Mouse (Mus musculus) MEL (cell line): ENCODE measurements around the gene Rrp12. TPM values are rescaled to one million over a fixed set of nuclear protein-coding genes. Genes with fewer than 3 reads are reported as not detected.
A peak's percentile ranks its signal among the peaks of the same experiment; 100 is the strongest.

Experiments used
- DNase-seq: peaks from one replicate; pipeline ENCODE4 v3.0.0; 2011; ENCODE audit warnings: low read depth, low spot score
- H3K27ac ChIP-seq: 2 replicates; pipeline ENCODE4 v1.5.1; 2012; ENCODE audit warnings: low read depth, mild to moderate bottlenecking, control low read depth, low read length, moderate library complexity; ENCODE audit not compliant: control insufficient read depth
- H3K27me3 ChIP-seq, 2 experiments: fragments of 150-350 bp in 1 of 2; sonication (generic) in 1 of 2; 2 replicates each; pipeline ENCODE4 v1.6.1; 2012; ENCODE audit warnings: low read length in 2 of 2, mild to moderate bottlenecking in 2 of 2, improper control_type of control experiment in 1 of 2, moderate library complexity in 1 of 2; ENCODE audit not compliant: insufficient read depth in 2 of 2, control insufficient read depth in 1 of 2
- H3K36me3 ChIP-seq, 2 experiments: 2 replicates each; pipeline ENCODE4 v1.6.1; 2012 to 2014; ENCODE audit warnings: low read length in 2 of 2, improper control_type of control experiment in 1 of 2, inconsistent platforms in 1 of 2, mild to moderate bottlenecking in 1 of 2; ENCODE audit not compliant: insufficient read depth in 2 of 2, control insufficient read depth in 1 of 2
- H3K4me1 ChIP-seq, 2 experiments: fragments of 150-350 bp in 1 of 2; sonication (generic) in 1 of 2; 2 replicates each; pipeline ENCODE4 v1.6.1; 2012; ENCODE audit warnings: low read length in 2 of 2, improper control_type of control experiment in 1 of 2, mild to moderate bottlenecking in 1 of 2; ENCODE audit not compliant: insufficient read depth in 2 of 2, control insufficient read depth in 1 of 2
- H3K4me3 ChIP-seq, 2 experiments: fragments of 150-350 bp in 1 of 2; sonication (generic) in 1 of 2; 2 replicates each; pipeline ENCODE4 v1.5.1; 2012; ENCODE audit warnings: low read depth in 2 of 2, low read length in 2 of 2, mild to moderate bottlenecking in 2 of 2, moderate library complexity in 2 of 2, control low read depth in 1 of 2, improper control_type of control experiment in 1 of 2; ENCODE audit not compliant: control insufficient read depth in 1 of 2, insufficient read depth in 1 of 2
- H3K79me2 ChIP-seq: 2 replicates; pipeline ENCODE4 v1.6.1; 2012; ENCODE audit warnings: mild to moderate bottlenecking, low read length, moderate library complexity; ENCODE audit not compliant: control insufficient read depth, poor library complexity, insufficient read depth
- H3K9ac ChIP-seq: 2 replicates; pipeline ENCODE4 v1.6.1; 2012; ENCODE audit warnings: low read depth, mild to moderate bottlenecking, control low read depth, low read length, moderate library complexity; ENCODE audit not compliant: control insufficient read depth, poor library complexity, severe bottlenecking
- H3K9me3 ChIP-seq: fragments of 150-350 bp; sonication (generic); replicated peaks from 2 replicates; pipeline ENCODE4 v1.6.1; 2012; ENCODE audit warnings: mild to moderate bottlenecking, low read length, improper control_type of control experiment, moderate library complexity; ENCODE audit not compliant: insufficient read depth
- BHLHE40 ChIP-seq: IDR thresholded peaks from 2 replicates; pipeline ENCODE4 v1.6.1; 2012; ENCODE audit warnings: low read depth, mild to moderate bottlenecking, inconsistent platforms, low read length, improper control_type of control experiment, borderline replicate concordance
- CHD1 ChIP-seq: IDR thresholded peaks from 2 replicates; pipeline ENCODE4 v1.6.1; 2012; ENCODE audit warnings: low read depth, mild to moderate bottlenecking, inconsistent platforms, low read length, improper control_type of control experiment
- CHD2 ChIP-seq: IDR thresholded peaks from 2 replicates; pipeline ENCODE4 v1.6.1; 2011; ENCODE audit warnings: low read length, improper control_type of control experiment
- CTCF ChIP-seq, 3 experiments: IDR thresholded peaks in 2 of 3; conservative IDR thresholded peaks in 1 of 3; 2 replicates each; pipeline ENCODE4 v1.5.1; 2011 to 2012; ENCODE audit warnings: low read length in 3 of 3, low read depth in 2 of 3, mild to moderate bottlenecking in 2 of 3, improper control_type of control experiment in 1 of 3, inconsistent platforms in 1 of 3, mixed read lengths in 1 of 3, moderate library complexity in 1 of 3; ENCODE audit not compliant: control insufficient read depth in 1 of 3, insufficient read depth in 1 of 3, poor library complexity in 1 of 3, severe bottlenecking in 1 of 3
- E2F4 ChIP-seq: IDR thresholded peaks from 2 replicates; pipeline ENCODE4 v1.6.1; 2011; ENCODE audit warnings: low read depth, low read length, improper control_type of control experiment, borderline replicate concordance
- ELF1 ChIP-seq: IDR thresholded peaks from 2 replicates; pipeline ENCODE4 v1.6.1; 2014; ENCODE audit warnings: low read depth, mild to moderate bottlenecking, inconsistent platforms, low read length, improper control_type of control experiment, moderate library complexity
- EP300 ChIP-seq, 2 experiments: IDR thresholded peaks; 2 replicates each; pipeline ENCODE4 v1.6.1; 2011; ENCODE audit warnings: improper control_type of control experiment in 2 of 2, low read length in 2 of 2, low read depth in 1 of 2, mild to moderate bottlenecking in 1 of 2
- ETS1 ChIP-seq: IDR thresholded peaks from 2 replicates; pipeline ENCODE4 v1.6.1; 2012; ENCODE audit warnings: low read depth, mild to moderate bottlenecking, inconsistent platforms, low read length, improper control_type of control experiment, moderate library complexity
- GABPA ChIP-seq: IDR thresholded peaks from 2 replicates; pipeline ENCODE4 v1.6.1; 2012; ENCODE audit warnings: low read depth, mild to moderate bottlenecking, inconsistent platforms, low read length, improper control_type of control experiment, moderate library complexity
- GATA1 ChIP-seq: IDR thresholded peaks from 2 replicates; pipeline ENCODE4 v1.6.1; 2011; ENCODE audit warnings: low read depth, low read length, improper control_type of control experiment
- HCFC1 ChIP-seq: IDR thresholded peaks from 2 replicates; pipeline ENCODE4 v1.6.1; 2012; ENCODE audit warnings: low read depth, mild to moderate bottlenecking, inconsistent platforms, low read length, improper control_type of control experiment, moderate library complexity
- JUND ChIP-seq: IDR thresholded peaks from 2 replicates; pipeline ENCODE4 v1.6.1; 2011; ENCODE audit warnings: low read depth, mild to moderate bottlenecking, improper control_type of control experiment, low read length
- KAT2A ChIP-seq: conservative IDR thresholded peaks from 2 replicates; pipeline ENCODE4 v1.6.1; 2012; ENCODE audit warnings: low read depth, low read length, improper control_type of control experiment, inconsistent platforms
- MAFK ChIP-seq: IDR thresholded peaks from 2 replicates; pipeline ENCODE4 v1.6.1; 2011; ENCODE audit warnings: low read depth, mild to moderate bottlenecking, low read length, improper control_type of control experiment, borderline replicate concordance
- MAX ChIP-seq: IDR thresholded peaks from 2 replicates; pipeline ENCODE4 v1.6.1; 2011; ENCODE audit warnings: low read length, improper control_type of control experiment
- MAZ ChIP-seq: IDR thresholded peaks from 2 replicates; pipeline ENCODE4 v1.6.1; 2012; ENCODE audit warnings: low read depth, mild to moderate bottlenecking, inconsistent platforms, low read length, improper control_type of control experiment
- MEF2A ChIP-seq: IDR thresholded peaks from 2 replicates; pipeline ENCODE4 v1.6.1; 2014; ENCODE audit warnings: low read depth, mild to moderate bottlenecking, inconsistent platforms, low read length, improper control_type of control experiment; ENCODE audit not compliant: poor library complexity, insufficient replicate concordance, severe bottlenecking; ENCODE audit errors: extremely low read depth
- MXI1 ChIP-seq: IDR thresholded peaks from 2 replicates; pipeline ENCODE4 v1.6.1; 2011; ENCODE audit warnings: mild to moderate bottlenecking, low read depth, low read length, improper control_type of control experiment
- MYB ChIP-seq: IDR thresholded peaks from 2 replicates; pipeline ENCODE4 v1.6.1; 2011; ENCODE audit warnings: mild to moderate bottlenecking, low read depth, low read length, improper control_type of control experiment
- MYC ChIP-seq: IDR thresholded peaks from 2 replicates; pipeline ENCODE4 v1.6.1; 2011; ENCODE audit warnings: low read depth, mild to moderate bottlenecking, low read length, improper control_type of control experiment, moderate library complexity
- NELFE ChIP-seq: IDR thresholded peaks from 2 replicates; pipeline ENCODE4 v1.6.1; 2011; ENCODE audit warnings: low read depth, low read length, improper control_type of control experiment
- NRF1 ChIP-seq: IDR thresholded peaks from 2 replicates; pipeline ENCODE4 v1.6.1; 2014; ENCODE audit warnings: low read depth, mild to moderate bottlenecking, inconsistent platforms, low read length, improper control_type of control experiment, moderate library complexity; ENCODE audit not compliant: poor library complexity, insufficient read depth, severe bottlenecking
- POLR2A ChIP-seq, 2 experiments: IDR thresholded peaks; 2 replicates each; pipeline ENCODE4 v1.6.1; 2011 to 2012; ENCODE audit warnings: low read length in 2 of 2, mild to moderate bottlenecking in 2 of 2, control low read depth in 1 of 2, improper control_type of control experiment in 1 of 2, low read depth in 1 of 2, moderate library complexity in 1 of 2; ENCODE audit not compliant: control insufficient read depth in 1 of 2, insufficient read depth in 1 of 2, poor library complexity in 1 of 2
- POLR2AphosphoS2 ChIP-seq: IDR thresholded peaks from 2 replicates; pipeline ENCODE4 v1.6.1; 2011; ENCODE audit warnings: low read length, improper control_type of control experiment
- POLR2AphosphoS5 ChIP-seq: IDR thresholded peaks from 2 replicates; pipeline ENCODE4 v1.6.1; 2012; ENCODE audit warnings: low read depth, borderline replicate concordance, mild to moderate bottlenecking, inconsistent platforms, low read length, moderate library complexity, mixed read lengths
- RCOR1 ChIP-seq: IDR thresholded peaks from 2 replicates; pipeline ENCODE4 v1.6.1; 2012; ENCODE audit warnings: low read depth, mild to moderate bottlenecking, inconsistent platforms, low read length, improper control_type of control experiment
- SIN3A ChIP-seq: IDR thresholded peaks from 2 replicates; pipeline ENCODE4 v1.6.1; 2012; ENCODE audit warnings: low read length, improper control_type of control experiment, inconsistent platforms
- SMC3 ChIP-seq: IDR thresholded peaks from 2 replicates; pipeline ENCODE4 v1.6.1; 2011; ENCODE audit warnings: low read depth, low read length, improper control_type of control experiment
- TAL1 ChIP-seq: IDR thresholded peaks from 2 replicates; pipeline ENCODE4 v1.6.1; 2012; ENCODE audit warnings: mild to moderate bottlenecking, inconsistent platforms, low read length, moderate library complexity, mixed read lengths
- TBP ChIP-seq: IDR thresholded peaks from 2 replicates; pipeline ENCODE4 v1.8.0; 2011; ENCODE audit warnings: low read depth, low read length, improper control_type of control experiment
- TCF12 ChIP-seq: IDR thresholded peaks from 2 replicates; pipeline ENCODE4 v1.6.1; 2014; ENCODE audit warnings: low read depth, mild to moderate bottlenecking, inconsistent platforms, low read length, improper control_type of control experiment, moderate library complexity
- UBTF ChIP-seq: IDR thresholded peaks from 2 replicates; pipeline ENCODE4 v1.6.1; 2012; ENCODE audit warnings: low read depth, mild to moderate bottlenecking, inconsistent platforms, low read length, improper control_type of control experiment, moderate library complexity, borderline replicate concordance; ENCODE audit not compliant: insufficient read depth
- USF1 ChIP-seq: IDR thresholded peaks from 2 replicates; pipeline ENCODE4 v1.6.1; 2014; ENCODE audit warnings: low read depth, mild to moderate bottlenecking, inconsistent platforms, low read length, improper control_type of control experiment, moderate library complexity
- ZC3H11A ChIP-seq: IDR thresholded peaks from 2 replicates; pipeline ENCODE4 v1.6.1; 2012; ENCODE audit warnings: low read depth, mild to moderate bottlenecking, inconsistent platforms, low read length, improper control_type of control experiment
- ZKSCAN1 ChIP-seq: IDR thresholded peaks from 2 replicates; pipeline ENCODE4 v1.6.1; 2012; ENCODE audit warnings: low read depth, mild to moderate bottlenecking, inconsistent platforms, low read length, improper control_type of control experiment, moderate library complexity
- ZMIZ1 ChIP-seq: IDR thresholded peaks from 2 replicates; pipeline ENCODE4 v1.6.1; 2012; ENCODE audit warnings: low read depth, mild to moderate bottlenecking, inconsistent platforms, low read length, improper control_type of control experiment, moderate library complexity
- ZNF384 ChIP-seq: IDR thresholded peaks from 2 replicates; pipeline ENCODE4 v1.6.1; 2012; ENCODE audit warnings: low read depth, mild to moderate bottlenecking, inconsistent platforms, low read length, improper control_type of control experiment
- polyA plus RNA-seq, 2 experiments: library from polyadenylated mRNA; stranded (reverse) in 1 of 2; unstranded in 1 of 2; fragments of >175 nt in 1 of 2; fragments of >200 nt in 1 of 2; gene quantifications; 2 replicates each; pipeline versions ENCODE4 v1.2.1 to v1.2.4; 2012; ENCODE audit warnings: low replicate concordance in 2 of 2, low read depth in 1 of 2; ENCODE audit not compliant: insufficient read length in 2 of 2, insufficient read depth in 1 of 2, missing spikeins in 1 of 2
- total RNA-seq: library from RNA; depleted of rRNA; stranded (reverse); fragments of 300-350 nt; gene quantifications from 2 replicates; pipeline ENCODE4 v1.2.3, GENCODE M21; 2012

Rrp12 gene
- total and polyA plus RNA-seq, 3 experiments = 44.5 to 134 (median 106) TPM

- peaks cover 12% of the 10 kb centered on the region for H3K79me2 ChIP-seq
- H3K9me3 ChIP-seq = no peaks in the 10 kb centered on the region
- H3K4me1 ChIP-seq = peaks cover 29 to 61% of the 10 kb centered on the region in 2 experiments
- H3K27me3 ChIP-seq = no peaks in the 10 kb centered on the region
- peaks cover 0 to 57% of the 10 kb centered on the region in 2 experiments; a peak in 2 of 4 replicates for H3K36me3 ChIP-seq
- peak overlapping the region; percentile 57 for H3K9ac ChIP-seq
- DNase-seq = peak; percentile 74
- peak overlapping the region; percentile 26 to 53 for H3K4me3 ChIP-seq
- peak overlapping the region; percentile 94 for H3K27ac ChIP-seq
- no peak for TF ChIP-seq NRF1
- no peak for TF ChIP-seq ZNF384
- no peak for TF ChIP-seq GABPA
- no peak for TF ChIP-seq ZKSCAN1
- 0 out of 2 replicates have a peak, but pooled peaks have one; percentile 14 for TF ChIP-seq MAFK
- TF ChIP-seq CHD2 = no peak
- TF ChIP-seq SIN3A = no peak
- no peak for TF ChIP-seq BHLHE40
- no peak for TF ChIP-seq MYC
- no peak for TF ChIP-seq RCOR1
- no peak; the same call in 1 of the 2 replicates for TF ChIP-seq POLR2AphosphoS2
- TF ChIP-seq POLR2A (IDR thresholded peaks at IDR 0.05; ENCODE audit: control insufficient read depth in 1 of 2, insufficient read depth in 1 of 2, low read depth in 1 of 2, low read length in 2 of 2, poor library complexity in 1 of 2) = peak in 1 of 2 experiments; percentile 64; a peak in 2 of 4 replicates
- no peak for TF ChIP-seq CTCF (IDR thresholded peaks at IDR 0.05 in 2 of 3, conservative IDR thresholded peaks at IDR 0.05 in 1 of 3; ENCODE audit: control insufficient read depth in 1 of 3, insufficient read depth in 1 of 3, low read depth in 2 of 3, low read length in 3 of 3, poor library complexity in 1 of 3, severe bottlenecking in 1 of 3)
- no peak for TF ChIP-seq CHD1
- no peak for TF ChIP-seq MYB
- no peak for TF ChIP-seq POLR2AphosphoS5
- no peak for TF ChIP-seq JUND
- TF ChIP-seq MAX = 0 out of 2 replicates have a peak, but pooled peaks have one; percentile 36
- TF ChIP-seq ETS1 = no peak
- TF ChIP-seq GATA1 = no peak
- peak; percentile 93 for TF ChIP-seq ZMIZ1
- TF ChIP-seq KAT2A = no peak
- 0 out of 2 replicates have a peak, but pooled peaks have one; percentile 12 for TF ChIP-seq USF1
- TF ChIP-seq NELFE = peak; percentile 71
- 0 out of 2 replicates have a peak, but pooled peaks have one; percentile 59 for TF ChIP-seq MAZ
- TF ChIP-seq TBP = peak; percentile 93
- peak; percentile 43; the same call in 1 of the 2 replicates for TF ChIP-seq HCFC1
- peak; percentile 53; the same call in 1 of the 2 replicates for TF ChIP-seq TCF12
- TF ChIP-seq UBTF = peak; percentile 28; the same call in 1 of the 2 replicates
- TF ChIP-seq E2F4 = no peak
- 0 out of 4 replicates have a peak, but pooled peaks of 1 of the 2 experiments have one; percentile 24 for TF ChIP-seq EP300 (IDR thresholded peaks at IDR 0.05; ENCODE audit: low read depth in 1 of 2, low read length in 2 of 2)
- TF ChIP-seq MEF2A = no peak
- TF ChIP-seq SMC3 = peak; percentile 8; the same call in 1 of the 2 replicates
- 0 out of 2 replicates have a peak, but pooled peaks have one; percentile 51 for TF ChIP-seq MXI1
- no peak for TF ChIP-seq ZC3H11A
- TF ChIP-seq ELF1 = 0 out of 2 replicates have a peak, but pooled peaks have one; percentile 32
- TF ChIP-seq TAL1 = no peak
Measured at GRCm38 (mm10) chr19:41836719-41837118, 59.3 kb downstream of the Rrp12 start.
